Mouse (Mus musculus) kidney, postnatal 0 days (tissue): Measurements from ENCODE around the gene Gm9833. TPM values are rescaled to one million over a fixed set of nuclear protein-coding genes. Genes with fewer than 3 reads are reported as not detected.
"Not testable (repeated sequence)": the region's sequence is repeated elsewhere in the genome, so short reads cannot be mapped to it uniquely, and the experiment has no call there.

Experiments used
- ATAC-seq: fragments of 200-750 bp; cut with Nextera tagmentation; replicated peaks from 2 replicates; pipeline ENCODE4 v1.8.0; 2017; ENCODE audit warnings: low read depth, moderate number of reproducible peaks, moderate TSS enrichment, moderate library complexity; ENCODE audit not compliant: low FRiP score
- DNase-seq: peaks from one replicate; pipeline ENCODE4 v3.0.0-alpha.2; 2016; ENCODE audit warnings: low spot score
- H3K27ac ChIP-seq: fragments of 300-500 bp; sonication (generic); 2 replicates; pipeline ENCODE4 v1.5.1; 2014; ENCODE audit warnings: mild to moderate bottlenecking
- H3K27me3 ChIP-seq: fragments of 300-500 bp; sonication (generic); 2 replicates; pipeline ENCODE4 v1.6.1; 2014; ENCODE audit warnings: low read length, mixed read lengths; ENCODE audit not compliant: insufficient read depth
- H3K36me3 ChIP-seq: fragments of 300-500 bp; sonication (generic); 2 replicates; pipeline ENCODE4 v1.6.1; 2014; ENCODE audit warnings: low read length, mixed read lengths; ENCODE audit not compliant: insufficient read depth
- H3K4me1 ChIP-seq: fragments of 300-500 bp; sonication (generic); replicated peaks from 2 replicates; pipeline ENCODE4 v1.6.1; 2014; ENCODE audit warnings: antibody characterized with exemption, low read length, mixed read lengths; ENCODE audit not compliant: insufficient read depth
- H3K4me2 ChIP-seq: fragments of 300-500 bp; sonication (generic); 2 replicates; pipeline ENCODE4 v1.6.1; 2014; ENCODE audit warnings: mild to moderate bottlenecking, low read length, moderate library complexity, mixed read lengths
- H3K4me3 ChIP-seq: fragments of 300-500 bp; sonication (generic); replicated peaks from 2 replicates; pipeline ENCODE4 v1.5.1; 2014; ENCODE audit warnings: low read depth, low read length
- H3K9ac ChIP-seq: fragments of 300-500 bp; sonication (generic); 2 replicates; pipeline ENCODE4 v1.6.1; 2014; ENCODE audit warnings: low read depth, low read length
- H3K9me3 ChIP-seq: fragments of 300-500 bp; sonication (generic); replicated peaks from 2 replicates; pipeline ENCODE4 v1.6.1; 2016; ENCODE audit warnings: low read length, inconsistent platforms, mixed read lengths
- CTCF ChIP-seq: IDR thresholded peaks from 2 replicates; pipeline ENCODE4 v1.5.1; 2016; ENCODE audit warnings: antibody characterized with exemption, low read depth, mild to moderate bottlenecking, moderate library complexity
- WGBS: fragments of 180-500 bp; shearing (Covaris S2); extraction: QIAGEN DNeasy Blood & Tissue Kit; methylation state at CpG from one replicate; pipeline ENCODE4 v1.1.7; 2014; 5-methylcytosine and 5-hydroxymethylcytosine counted together
- polyA plus RNA-seq: library from polyadenylated mRNA; unstranded; fragments of >200 nt; fragmentation: Nextera tagmentation; extraction: Ambion mirVana; gene quantifications from 2 replicates; pipeline ENCODE4 v1.2.1, GENCODE M21; 2015

The Gm9833 gene
- 2.6 and 3.2 TPM in 2 replicates for polyA plus RNA-seq

DNA sequence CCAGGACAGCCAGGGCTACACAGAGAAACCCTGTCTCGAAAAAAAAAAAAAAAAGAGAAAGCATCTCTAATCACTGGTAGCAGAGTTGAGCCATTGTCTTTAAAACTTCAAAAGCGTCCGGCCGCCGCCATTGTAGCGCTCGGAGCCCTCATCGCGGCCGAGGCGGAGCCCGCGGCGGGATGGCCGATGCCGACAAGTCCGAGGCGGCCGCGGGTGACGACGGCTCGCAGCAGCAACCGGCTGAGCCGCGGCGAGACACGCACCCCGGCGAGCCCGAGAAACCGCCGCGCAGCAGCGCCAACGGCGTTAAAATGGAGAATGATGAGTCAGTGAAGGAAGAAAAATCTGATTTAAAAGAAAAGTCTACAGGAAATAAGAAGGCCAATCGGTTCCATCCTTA, at the start of gene Gm9833:
Gene Gm9833 (plus strand): TSS at position 117 of the 400 bp plus-strand sequence.
- ATAC-seq, H3K9ac ChIP-seq, H3K4me3 ChIP-seq, H3K27ac ChIP-seq, H3K4me1 ChIP-seq, H3K36me3 ChIP-seq, DNase-seq, H3K27me3 ChIP-seq, H3K9me3 ChIP-seq: not testable (repeated sequence)
- H3K4me2 ChIP-seq = peak within 1 kb of the TSS; percentile 35; the same call in 1 of the 2 replicates
- WGBS = 33% methylated on average over 28 of the region's 38 CpGs

DNA sequence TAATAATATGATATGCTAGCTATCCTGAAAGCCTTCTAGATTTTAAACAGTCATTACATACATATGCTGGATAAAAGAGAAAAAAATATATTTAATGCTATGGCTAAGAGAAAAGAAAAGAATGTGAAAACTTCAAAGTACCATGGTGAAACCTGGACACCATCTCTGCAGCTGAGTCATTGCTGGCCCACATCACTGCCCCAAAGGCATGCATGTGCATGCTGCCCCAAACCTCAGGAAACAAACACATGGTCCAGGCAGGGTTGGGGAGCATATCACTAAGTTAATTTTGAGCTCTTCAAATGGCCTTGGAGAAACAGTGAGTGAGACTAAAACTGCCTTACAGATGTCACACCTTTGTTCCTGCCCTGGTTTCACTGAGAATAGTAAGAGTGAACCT, 17.8 kb upstream of the Gm9833 start:
- H3K9me3 ChIP-seq = no peaks in the 10 kb centered on the region
- no peaks in the 10 kb centered on the region for H3K36me3 ChIP-seq
- DNase-seq (no peak), ATAC-seq (no peak)
- H3K4me2 ChIP-seq = no peak overlapping the region
- no peak for TF ChIP-seq CTCF
- no peaks in the 10 kb centered on the region for H3K4me1 ChIP-seq
- H3K4me3 ChIP-seq = no peak overlapping the region
- H3K9ac ChIP-seq = no peak overlapping the region
- no peak overlapping the region for H3K27ac ChIP-seq
- no peaks in the 10 kb centered on the region for H3K27me3 ChIP-seq

- no peak for ATAC-seq
- Histone ChIP-seq H3K27ac (no peak overlapping the region), H3K9me3 (no peaks in the 10 kb centered on the region), H3K4me1 (no peaks in the 10 kb centered on the region), H3K36me3 (no peaks in the 10 kb centered on the region), H3K4me3 (no peak overlapping the region), H3K27me3 (no peaks in the 10 kb centered on the region), H3K4me2 (no peak overlapping the region), H3K9ac (no peak overlapping the region)
- DNase-seq = no peak
- TF ChIP-seq CTCF = no peak
Observed at GRCm38 (mm10) chr3:10075826-10076225, 12.1 kb upstream of the Gm9833 start.

DNA sequence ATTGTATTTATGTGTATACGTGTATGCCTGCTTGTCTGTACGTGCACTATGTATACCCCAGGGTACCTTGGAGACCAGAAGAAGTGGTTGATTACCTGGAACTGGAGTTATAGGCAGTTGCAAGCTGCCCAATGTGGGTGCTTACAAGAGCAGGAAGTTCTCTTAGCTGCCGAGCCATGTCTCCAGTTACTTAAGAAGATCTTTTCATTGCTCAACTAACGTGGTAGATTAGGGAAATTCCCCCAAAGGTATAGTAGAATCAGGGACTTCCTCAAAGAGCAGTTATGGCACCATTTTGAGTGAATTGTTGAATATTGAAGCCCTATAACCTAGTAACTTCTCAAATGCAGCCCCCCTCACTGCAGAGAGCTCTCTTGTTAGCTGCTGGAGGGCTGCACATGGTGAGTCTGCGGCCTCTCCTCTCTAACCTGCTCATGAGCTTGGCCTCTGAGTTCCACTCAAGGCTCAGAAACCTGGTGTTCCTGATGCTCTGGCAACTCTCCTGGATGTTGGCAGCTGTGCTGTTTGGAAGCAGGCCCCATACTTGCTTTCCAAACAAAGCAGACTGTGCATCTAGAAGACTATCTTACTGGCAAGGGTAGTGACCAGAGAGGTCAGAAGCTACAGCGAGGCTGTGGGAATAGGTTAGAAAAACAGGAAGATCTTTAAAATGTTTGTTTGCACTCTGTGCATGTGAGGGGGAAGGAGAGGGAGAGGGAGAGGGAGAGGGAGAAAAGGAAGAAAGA, 10.6 kb upstream of the Gm9833 start:
- Histone ChIP-seq H3K27me3 (no peaks in the 10 kb centered on the region), H3K4me2 (no peak overlapping the region), H3K9me3 (no peaks in the 10 kb centered on the region), H3K27ac (no peak overlapping the region), H3K4me3 (no peak overlapping the region), H3K9ac (no peak overlapping the region), H3K4me1 (no peaks in the 10 kb centered on the region), H3K36me3 (no peaks in the 10 kb centered on the region)
- DNase-seq (no peak), ATAC-seq (no peak)
- TF ChIP-seq CTCF = no peak
- 78% methylated on average over 6 of the region's 6 CpGs for WGBS

GRCm38 (mm10) chr3:10078113-10078512, 9.8 kb upstream of the Gm9833 start:
- H3K4me1 ChIP-seq = no peaks in the 10 kb centered on the region
- H3K27ac ChIP-seq = no peak overlapping the region
- H3K4me3 ChIP-seq = no peak overlapping the region
- ATAC-seq (no peak), DNase-seq (no peak)
- WGBS = 91% methylated on average over 2 of the region's 2 CpGs
- H3K36me3 ChIP-seq = no peaks in the 10 kb centered on the region
- H3K27me3 ChIP-seq = no peaks in the 10 kb centered on the region
- H3K4me2 ChIP-seq = no peak overlapping the region
- no peaks in the 10 kb centered on the region for H3K9me3 ChIP-seq
- no peak overlapping the region for H3K9ac ChIP-seq
- no peak for TF ChIP-seq CTCF

DNA sequence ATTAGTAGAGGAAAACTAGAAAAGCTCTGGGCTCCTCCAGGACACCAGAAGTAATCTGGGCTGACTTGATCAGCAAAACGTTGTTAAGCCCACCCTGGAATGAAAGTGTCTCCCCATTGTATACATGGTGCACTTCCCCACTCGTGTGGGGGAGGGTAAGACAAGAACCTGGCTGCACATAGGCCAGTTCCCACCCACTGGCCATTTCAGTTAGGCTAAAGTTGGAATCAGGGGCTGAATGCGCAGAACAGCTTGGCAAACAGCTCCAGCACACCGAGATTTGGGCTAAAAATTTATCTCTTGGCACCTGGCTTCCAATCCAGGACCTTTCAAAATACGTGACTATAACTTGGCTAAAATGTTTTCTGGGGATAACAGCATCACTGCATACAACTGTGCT, 6.6 kb upstream of the Gm9833 start:
- WGBS = 72% methylated on average over 5 of the region's 5 CpGs
- Histone ChIP-seq H3K27ac (no peak overlapping the region), H3K4me2 (no peak overlapping the region), H3K4me3 (no peak overlapping the region), H3K4me1 (no peaks in the 10 kb centered on the region), H3K36me3 (no peaks in the 10 kb centered on the region), H3K9ac (no peak overlapping the region), H3K9me3 (no peaks in the 10 kb centered on the region), H3K27me3 (no peaks in the 10 kb centered on the region)
- ATAC-seq (no peak), DNase-seq (no peak)
- TF ChIP-seq CTCF = no peak
